Mouse (Mus musculus) ovary, postnatal 36 days (tissue): ENCODE measurements around the gene Slc35e1.
A peak's percentile ranks its signal among the peaks of the same experiment; 100 is the strongest.

ENCODE experiments used
- DNase-seq: peaks from one replicate; pipeline ENCODE4 v3.0.0; 2022; ENCODE audit warnings: low spot score, mixed read lengths

The Slc35e1 gene

GRCm38 (mm10) chr8:72491680-72492621, at the start of gene Slc35e1:
TSS of gene Slc35e1 (minus strand) at chr8:72492614.
- DNase-seq: no peak

- no peak for DNase-seq
Observed at GRCm38 (mm10) chr8:72539234-72539633, 46.8 kb upstream of the Slc35e1 start.

GRCm38 (mm10) chr8:72534888-72535287, 42.5 kb upstream of the Slc35e1 start:
- DNase-seq: no peak

GRCm38 (mm10) chr8:72532103-72532502, 39.7 kb upstream of the Slc35e1 start:
- no peak for DNase-seq

GRCm38 (mm10) chr8:72521888-72522287, 29.5 kb upstream of the Slc35e1 start:
- DNase-seq: no peak

GRCm38 (mm10) chr8:72517421-72517988, 25.1 kb upstream of the Slc35e1 start:
- no peak for DNase-seq

GRCm38 (mm10) chr8:72513158-72513557, 20.7 kb upstream of the Slc35e1 start:
- no peak for DNase-seq

GRCm38 (mm10) chr8:72512648-72513047, 20.2 kb upstream of the Slc35e1 start:
- no peak for DNase-seq

GRCm38 (mm10) chr8:72507505-72507904, 15.1 kb upstream of the Slc35e1 start:
- no peak for DNase-seq

GRCm38 (mm10) chr8:72504637-72505314, 12.4 kb upstream of the Slc35e1 start:
- DNase-seq: no peak

- no peak for DNase-seq
Observed at GRCm38 (mm10) chr8:72504137-72504536, 11.7 kb upstream of the Slc35e1 start.

- no peak for DNase-seq
Observed at GRCm38 (mm10) chr8:72500521-72500931, 8.1 kb upstream of the Slc35e1 start.

GRCm38 (mm10) chr8:72499521-72500284, 7.3 kb upstream of the Slc35e1 start:
- DNase-seq: no peak

GRCm38 (mm10) chr8:72498527-72498926, 6.1 kb upstream of the Slc35e1 start:
- no peak for DNase-seq

GRCm38 (mm10) chr8:72497911-72498310, 5.5 kb upstream of the Slc35e1 start:
- no peak for DNase-seq

- no peak for DNase-seq
Observed at GRCm38 (mm10) chr8:72496217-72496616, 3.8 kb upstream of the Slc35e1 start.

GRCm38 (mm10) chr8:72495411-72496111, 3.1 kb upstream of the Slc35e1 start:
- DNase-seq: no peak

- no peak for DNase-seq
Observed at GRCm38 (mm10) chr8:72493381-72493780, 967 bp upstream of the Slc35e1 start.

GRCm38 (mm10) chr8:72492622-72493081, 238 bp upstream of the Slc35e1 start:
- DNase-seq: peak; percentile 100

- no peak for DNase-seq
Observed at GRCm38 (mm10) chr8:72491017-72491416, 1.4 kb downstream of the Slc35e1 start.

GRCm38 (mm10) chr8:72487014-72487413, 5.4 kb downstream of the Slc35e1 start:
- no peak for DNase-seq
